Mouse (Mus musculus): ENCODE measurements around the gene Pkp4.

Gene Pkp4

GRCm38 (mm10) chr2:59226383-59226782 is 65.7 kb downstream of the Pkp4 start:
- no peak for DNase-seq

DNA sequence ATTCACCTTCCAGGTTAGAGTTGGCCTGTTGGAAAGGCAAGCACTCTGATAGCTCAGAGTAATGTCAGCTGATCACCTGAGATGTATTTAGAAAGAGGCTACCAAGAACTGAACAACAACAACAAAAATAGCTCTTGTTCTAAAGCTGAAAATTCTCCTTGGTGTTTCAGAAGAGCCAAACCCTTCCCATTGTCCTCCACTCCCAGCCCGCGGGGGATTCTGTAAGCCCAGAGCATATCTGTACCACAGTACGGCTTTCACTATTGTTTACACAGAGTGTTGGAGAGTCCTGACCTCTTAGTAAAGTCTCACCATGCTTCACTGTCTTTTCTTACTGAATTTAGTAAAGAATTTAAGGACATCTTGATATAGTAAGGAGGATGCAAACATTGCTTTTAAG is 66.4 kb downstream of the Pkp4 start:
- no peak for DNase-seq

DNA sequence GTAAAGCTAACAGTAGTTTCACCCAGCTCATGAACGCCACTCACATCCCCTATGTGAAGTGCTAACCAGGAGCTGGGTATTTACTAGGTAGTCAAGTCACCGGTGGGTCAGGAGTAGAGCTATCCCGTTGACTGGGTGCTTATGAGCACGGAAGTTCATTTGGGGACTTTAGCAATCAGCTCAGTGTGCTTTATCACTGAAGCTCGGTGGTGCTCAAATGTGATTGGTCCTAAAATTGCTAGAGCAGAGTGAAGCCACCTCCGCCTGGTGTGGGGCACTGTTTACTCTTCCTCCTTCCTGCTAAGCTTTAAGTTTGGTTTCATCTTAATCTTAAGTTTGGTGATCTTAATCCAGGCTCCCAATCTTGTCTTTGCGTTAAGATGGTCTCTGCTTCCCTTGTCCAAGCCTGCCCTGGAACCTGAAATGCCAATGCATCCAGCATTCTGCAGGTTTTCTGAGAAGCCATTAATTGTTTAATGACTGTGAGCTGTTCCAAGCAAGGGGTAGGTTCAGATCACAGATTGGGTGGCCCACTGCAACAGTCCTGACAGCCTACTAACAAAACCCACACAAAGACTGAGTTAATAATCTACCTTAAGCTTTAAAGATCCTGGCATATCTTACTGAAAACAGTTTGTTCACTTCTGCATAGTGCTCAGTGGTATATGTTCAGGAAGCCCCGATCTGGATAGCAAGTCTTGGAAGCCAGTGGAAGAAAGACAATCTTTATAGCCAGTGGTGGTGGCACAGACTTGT is 67.0 kb downstream of the Pkp4 start:
- peak in 1 of 2 experiments; percentile 26 for DNase-seq

DNA sequence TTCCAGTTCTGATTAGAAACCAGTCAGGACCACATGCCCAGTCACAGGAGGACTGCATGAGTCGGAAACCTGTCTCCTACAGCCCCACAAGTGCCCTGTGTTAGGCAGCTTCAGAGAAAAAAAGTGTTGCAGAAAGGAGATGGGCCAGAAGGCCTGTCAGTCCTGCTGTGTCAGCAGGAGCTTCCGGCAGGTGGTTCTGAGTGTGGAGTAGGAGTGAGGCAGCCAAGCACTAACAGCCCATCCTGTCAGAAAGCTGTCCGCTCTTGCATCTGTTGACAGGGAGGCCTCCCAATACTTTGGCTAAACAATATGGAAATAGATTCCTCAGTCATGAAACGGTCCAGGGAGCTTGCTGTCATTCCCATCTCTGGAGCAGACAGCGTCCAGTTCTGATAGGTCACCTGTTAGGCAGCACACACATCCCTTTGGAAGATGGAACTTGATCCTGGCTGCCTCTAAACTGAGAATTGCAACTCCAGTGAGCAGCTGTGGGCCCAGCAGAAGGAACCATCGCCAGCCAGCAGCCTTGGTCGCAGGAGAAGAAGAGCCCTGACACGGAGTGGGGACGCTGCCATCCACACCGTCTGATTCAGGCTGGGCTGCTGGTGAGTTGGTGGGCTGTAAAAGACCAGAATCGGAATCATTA is 68.7 kb downstream of the Pkp4 start:
- DNase-seq = no peak

DNA sequence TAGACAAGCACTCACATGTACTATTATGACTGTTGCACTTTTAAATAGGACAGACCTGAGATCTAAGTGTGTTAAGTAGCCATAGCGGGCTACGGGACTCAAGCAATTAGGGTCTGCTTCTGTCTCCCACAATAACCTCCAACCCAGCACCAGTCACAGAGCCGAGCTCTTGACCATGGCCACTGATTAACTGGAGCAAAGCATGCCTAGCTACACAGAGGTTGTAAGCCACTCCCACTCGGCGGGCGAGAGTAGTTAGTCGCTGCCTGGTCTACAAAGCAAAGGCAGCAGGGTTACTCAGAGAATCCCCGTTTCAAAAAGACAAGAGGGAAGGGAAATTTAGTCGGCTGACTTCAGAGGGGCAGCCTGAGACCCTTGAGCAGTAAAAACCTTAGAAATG is 70.0 kb downstream of the Pkp4 start:
- DNase-seq = peak; percentile 77

GRCm38 (mm10) chr2:59231514-59231913 is 70.9 kb downstream of the Pkp4 start:
- no peak for DNase-seq

DNA sequence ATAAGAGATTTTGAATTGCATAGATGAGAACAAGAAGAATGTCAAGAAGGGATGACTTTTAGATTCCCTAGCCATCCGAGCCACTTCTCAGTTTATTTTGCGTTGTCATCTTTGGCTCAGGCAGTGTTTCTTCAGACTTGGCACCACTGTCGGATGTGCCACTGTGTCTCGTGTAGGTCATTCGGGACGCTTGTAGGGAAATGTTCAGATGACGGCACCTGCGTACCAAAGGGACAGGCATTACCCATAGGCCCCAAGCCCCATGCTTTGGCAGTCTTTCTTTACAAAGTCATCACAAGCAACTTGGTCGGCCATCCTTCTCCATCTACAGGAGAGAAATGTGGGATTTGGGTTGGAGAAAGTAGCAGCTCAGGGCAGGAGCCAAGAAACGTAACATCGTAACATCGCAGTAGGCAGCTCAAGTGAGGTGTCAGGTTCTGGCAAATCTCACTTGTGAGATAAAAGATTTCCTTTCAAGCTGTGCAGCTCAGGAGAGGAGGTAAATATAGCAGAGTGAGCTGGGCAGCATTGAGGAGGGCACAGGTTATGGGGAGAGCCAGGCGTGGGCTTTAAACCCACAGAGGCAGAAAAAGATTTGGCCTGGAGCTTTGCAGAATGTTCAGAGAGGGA is 72.8 kb downstream of the Pkp4 start:
- DNase-seq = no peak

GRCm38 (mm10) chr2:59233936-59234335 is 73.3 kb downstream of the Pkp4 start:
- peak in 1 of 2 experiments; percentile 31 for DNase-seq

- DNase-seq = no peak
These were observed 73.9 kb downstream of the Pkp4 start for GRCm38 (mm10) chr2:59234537-59234936.

GRCm38 (mm10) chr2:59239841-59240395 is 79.3 kb downstream of the Pkp4 start:
- DNase-seq = peak; percentile 47 to 49

DNA sequence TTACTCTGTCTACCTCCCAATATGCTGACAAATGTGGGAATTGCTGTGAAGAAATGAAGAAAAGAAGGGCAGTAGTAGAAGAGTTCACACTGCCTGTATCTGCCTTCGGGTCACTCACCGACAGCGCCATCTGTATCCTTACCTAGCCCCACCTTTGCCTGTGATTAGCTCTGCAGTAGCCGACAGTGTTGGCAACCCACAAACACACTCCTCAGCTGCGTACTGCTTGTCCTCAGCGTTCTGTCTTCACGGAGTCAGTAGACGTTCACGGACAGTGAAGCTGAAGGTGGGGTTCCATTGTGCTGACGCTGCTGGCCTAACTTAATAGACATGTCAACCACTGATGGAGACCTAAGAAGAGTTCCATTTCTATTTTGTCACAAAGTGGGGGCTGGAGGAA is 81.5 kb downstream of the Pkp4 start:
- no peak for DNase-seq

DNA sequence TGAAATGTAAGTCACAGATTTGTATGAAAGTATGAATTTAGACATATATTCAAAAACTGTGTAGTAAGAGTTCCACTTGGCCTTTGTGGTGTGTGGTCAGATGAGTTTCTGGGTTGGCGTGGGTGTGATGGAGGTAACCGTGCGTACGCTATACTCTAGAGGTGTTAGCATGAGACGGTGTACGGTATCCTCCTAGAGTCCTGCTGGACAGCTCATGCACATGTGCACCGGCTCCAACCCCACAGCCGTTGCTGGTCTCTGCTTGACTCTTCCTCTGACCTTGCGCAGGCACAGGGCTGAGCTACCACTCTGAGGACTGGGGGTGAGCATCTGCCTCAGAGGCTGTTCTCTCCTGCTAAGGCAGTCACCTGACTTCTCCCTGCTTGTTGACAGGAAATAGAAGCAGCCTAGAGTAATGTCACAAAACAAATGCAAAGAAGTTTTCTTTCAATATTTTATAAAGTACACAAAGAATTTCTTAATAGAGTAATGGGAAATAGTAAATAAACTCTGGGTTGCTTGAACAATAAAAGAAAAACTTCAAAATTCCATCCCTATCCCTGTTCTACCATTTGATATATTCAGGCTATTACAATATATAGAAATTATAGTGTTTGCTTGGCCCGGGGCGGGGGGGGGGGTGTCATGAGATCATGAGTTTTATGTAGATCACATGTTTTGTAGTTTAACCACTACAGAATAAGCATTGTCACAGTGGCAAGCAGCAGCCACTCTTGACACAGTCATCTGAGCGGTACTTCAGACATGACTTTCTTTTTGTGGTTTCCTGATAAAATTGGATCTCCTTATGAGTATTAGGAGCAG is 83.8 kb downstream of the Pkp4 start:
- DNase-seq = no peak

GRCm38 (mm10) chr2:59245098-59245388 is 84.4 kb downstream of the Pkp4 start:
- DNase-seq = no peak

DNA sequence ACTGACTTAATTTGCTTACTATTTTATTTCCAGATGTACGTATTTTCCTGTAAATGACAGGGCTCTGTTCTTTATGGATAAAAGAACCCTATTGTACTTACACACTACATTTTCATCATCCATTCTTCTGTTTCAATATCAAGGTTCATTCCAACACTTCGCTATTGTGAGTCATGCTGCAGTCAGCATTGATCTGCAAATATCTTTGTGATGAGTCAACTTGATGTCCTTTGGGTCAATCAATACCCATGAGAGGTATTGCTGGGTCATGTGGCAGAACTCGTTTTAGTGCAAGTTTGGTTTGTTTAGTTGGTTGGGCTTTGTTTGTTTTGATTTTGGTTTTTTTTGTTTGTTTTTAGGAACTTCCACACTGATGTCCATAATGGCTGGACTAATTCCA is 88.2 kb downstream of the Pkp4 start:
- DNase-seq = no peak

GRCm38 (mm10) chr2:59252818-59253217 is 92.2 kb downstream of the Pkp4 start:
- DNase-seq = no peak

DNA sequence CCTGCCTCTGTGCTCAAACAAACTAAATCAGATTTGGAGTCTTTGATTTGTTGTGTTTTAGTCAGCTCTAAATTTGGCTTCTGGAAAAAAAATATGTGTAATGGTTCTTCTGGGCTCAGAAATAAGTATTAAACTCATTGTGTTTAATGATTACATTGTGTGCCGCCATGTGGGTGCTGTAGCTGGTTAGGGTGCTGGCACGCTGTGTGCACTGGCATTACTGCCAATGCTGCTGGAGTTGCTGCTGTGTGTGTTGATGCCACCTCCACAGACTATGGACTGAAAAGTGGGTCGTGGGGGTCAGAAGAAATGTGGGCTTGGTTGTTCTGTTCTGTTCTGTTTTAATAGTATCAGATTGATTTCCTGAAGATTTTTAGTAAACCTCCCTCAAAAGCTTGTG is 92.8 kb downstream of the Pkp4 start:
- peak; percentile 38 to 56 for DNase-seq

- no peak for DNase-seq
These were observed 98.2 kb downstream of the Pkp4 start for GRCm38 (mm10) chr2:59258821-59259231.

- DNase-seq = no peak
These were observed 98.7 kb downstream of the Pkp4 start for GRCm38 (mm10) chr2:59259346-59259745.

GRCm38 (mm10) chr2:59261203-59261602 is 100.6 kb downstream of the Pkp4 start:
- DNase-seq = no peak

DNA sequence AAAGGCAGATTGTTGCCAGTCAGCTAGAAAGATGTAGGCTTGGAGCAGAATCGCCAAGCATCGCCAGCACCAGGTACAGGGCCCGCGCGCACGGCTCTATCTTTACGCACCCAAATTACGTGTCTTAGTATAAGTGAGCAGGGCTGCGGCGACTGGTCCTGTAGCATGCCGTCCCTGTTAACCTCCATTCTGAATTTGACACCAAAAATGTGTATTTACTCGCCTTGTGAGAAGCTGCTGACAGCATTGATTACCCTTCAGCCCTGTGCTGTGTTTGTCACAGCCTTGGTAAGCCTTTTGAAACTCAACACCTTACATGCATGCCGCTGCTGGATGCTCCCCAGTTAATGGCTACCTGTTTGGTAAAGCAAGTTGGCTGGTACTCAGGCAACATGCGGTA is 105.8 kb downstream of the Pkp4 start:
- no peak for DNase-seq

DNA sequence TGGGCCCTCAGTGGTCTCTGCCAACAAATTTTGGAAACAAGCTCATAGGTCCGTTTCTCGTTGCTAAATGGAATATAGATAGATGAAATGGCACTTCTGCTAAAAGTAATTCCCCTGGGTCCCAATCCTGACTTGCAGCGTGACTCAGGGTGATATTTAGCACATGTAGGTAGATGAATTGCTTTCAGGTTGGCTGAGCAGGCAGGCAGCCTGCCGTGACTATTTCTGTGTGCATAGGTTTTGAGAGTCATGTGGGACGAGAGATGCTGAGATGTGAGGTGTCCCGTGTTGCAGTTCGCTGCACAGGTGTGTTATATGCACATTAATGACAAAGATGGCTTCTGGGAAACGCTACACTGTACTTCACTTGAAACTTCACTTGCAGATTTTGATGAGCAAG is 111.2 kb downstream of the Pkp4 start:
- peak in 1 of 2 experiments; percentile 24 for DNase-seq

GRCm38 (mm10) chr2:59272713-59273112 is 112.1 kb downstream of the Pkp4 start:
- DNase-seq = peak in 1 of 2 experiments; percentile 13

All from kidney, postnatal 36 days (tissue).